Mouse (Mus musculus) thymus, adult 18-20 months (tissue): Measurements from ENCODE around the gene Unc45b.

Source experiments
- DNase-seq, 2 experiments: peaks; one replicate each; pipeline ENCODE4 v3.0.0; 2022; ENCODE audit warnings: mixed read lengths in 2 of 2

Gene Unc45b

GRCm38 (mm10) chr11:82910250-82910649 is at the start of gene Unc45b:
Unc45b (plus strand) TSS chr11:82910550.
- no peak for DNase-seq

GRCm38 (mm10) chr11:82860759-82861158 is 49.6 kb upstream of the Unc45b start:
- DNase-seq = no peak

GRCm38 (mm10) chr11:82861558-82861957 is 48.8 kb upstream of the Unc45b start:
- no peak for DNase-seq

- DNase-seq = no peak
Measured at GRCm38 (mm10) chr11:82862638-82863037, 47.7 kb upstream of the Unc45b start.

- no peak for DNase-seq
Measured at GRCm38 (mm10) chr11:82863059-82863458, 47.3 kb upstream of the Unc45b start.

DNA sequence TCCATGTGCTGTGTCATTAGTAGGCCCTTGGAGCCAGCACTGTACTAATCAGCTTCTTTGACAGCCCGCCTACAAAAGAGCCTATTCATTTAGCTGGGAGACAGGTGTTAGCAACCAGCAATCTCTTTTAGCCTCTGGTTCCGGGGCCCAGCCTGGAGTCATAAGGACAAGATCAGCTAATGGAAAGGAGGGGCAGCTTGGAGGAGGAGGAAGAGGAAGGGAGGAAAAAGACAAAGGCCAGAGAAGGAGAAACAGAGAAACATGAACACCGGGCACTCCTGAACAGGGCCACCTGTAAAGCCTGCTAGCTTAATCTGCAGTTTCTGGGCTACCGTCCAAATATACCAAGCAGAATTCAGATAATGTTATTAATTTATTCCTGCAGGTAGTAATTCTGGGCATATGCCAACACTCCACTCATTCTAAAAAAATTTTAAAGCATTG is 46.8 kb upstream of the Unc45b start:
- no peak for DNase-seq

DNA sequence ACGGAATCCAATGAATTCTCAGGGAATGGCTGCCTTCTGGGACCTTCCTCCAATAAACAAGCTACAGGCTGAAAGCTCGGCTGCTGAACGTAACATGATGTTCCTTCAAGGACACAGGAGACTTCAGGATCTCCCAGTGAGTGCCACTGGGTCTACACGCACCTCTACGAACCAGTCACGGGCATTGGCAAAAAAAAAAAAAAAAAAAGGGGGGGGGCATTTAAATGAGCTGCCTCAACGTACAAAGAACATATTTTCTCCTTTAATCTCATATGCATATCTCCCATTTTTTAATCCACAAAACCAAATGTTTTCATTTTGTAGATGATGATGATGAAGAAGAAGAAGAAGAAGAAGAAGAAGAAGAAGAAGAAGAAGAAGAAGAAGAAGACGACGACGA is 44.4 kb upstream of the Unc45b start:
- DNase-seq = no peak

GRCm38 (mm10) chr11:82866850-82867564 is 43.3 kb upstream of the Unc45b start:
- no peak for DNase-seq

- no peak for DNase-seq
Measured at GRCm38 (mm10) chr11:82867956-82868355, 42.4 kb upstream of the Unc45b start.

DNA sequence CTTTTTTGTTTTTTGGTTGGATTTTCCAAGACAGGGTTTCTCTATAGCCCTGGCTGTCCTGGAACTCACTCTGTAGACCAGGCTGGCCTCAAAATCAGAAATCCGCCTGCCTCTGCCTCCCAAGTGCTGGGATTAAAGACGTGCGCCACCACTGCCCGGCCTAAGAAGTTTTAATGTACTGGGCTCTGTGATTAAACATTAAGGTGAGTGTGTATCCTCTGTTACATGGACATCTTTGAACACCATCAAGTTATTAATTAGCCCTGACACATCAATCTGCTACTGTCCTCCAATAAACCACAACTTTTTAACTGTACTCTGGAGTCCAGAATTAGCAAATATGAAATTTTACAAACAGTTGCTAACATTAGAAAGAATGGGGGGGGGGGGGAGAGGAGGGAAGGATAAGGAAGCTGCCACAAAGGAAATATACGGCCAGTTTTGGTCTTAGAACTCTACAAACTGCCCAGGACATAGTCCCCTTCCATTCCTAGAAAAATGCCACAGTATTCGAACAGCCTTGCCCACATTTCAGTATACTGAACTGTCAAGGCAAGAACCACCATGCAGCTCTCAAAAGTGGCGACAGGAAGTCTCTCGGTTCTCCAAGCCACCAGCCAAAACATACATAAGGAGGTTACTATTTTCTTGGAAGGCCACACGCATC is 40.7 kb upstream of the Unc45b start:
- DNase-seq = no peak

- peak; percentile 18 to 50 for DNase-seq
Measured at GRCm38 (mm10) chr11:82870173-82871030, 39.9 kb upstream of the Unc45b start.

DNA sequence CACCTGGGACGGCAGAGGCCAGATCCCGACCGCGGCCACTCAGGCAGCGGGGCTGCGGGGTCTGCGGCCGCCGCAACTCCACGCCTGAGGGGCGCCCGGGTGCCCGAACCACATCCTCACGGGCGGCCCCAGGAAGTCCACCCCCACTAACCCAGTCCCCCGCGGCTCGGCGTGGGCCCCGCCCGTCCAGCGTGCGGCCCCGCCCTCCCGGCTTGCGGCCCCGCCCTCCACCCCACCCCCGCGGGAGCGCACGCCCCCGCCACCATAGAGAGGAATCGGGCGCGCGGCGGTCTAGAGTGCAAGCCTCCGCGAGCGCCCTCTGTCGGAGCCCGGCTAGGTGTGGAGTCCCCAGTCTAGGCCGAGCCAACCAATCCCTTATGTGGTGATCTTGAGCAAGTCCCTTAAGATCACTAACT is 39.3 kb upstream of the Unc45b start, which contains the start of gene Rffl:
TSS of gene Rffl (minus strand) at position 180 of the 416 bp plus-strand sequence.
- peak; percentile 82 to 83 for DNase-seq

- no peak for DNase-seq
Measured at GRCm38 (mm10) chr11:82874924-82875323, 35.4 kb upstream of the Unc45b start.

- DNase-seq = no peak
Measured at GRCm38 (mm10) chr11:82875631-82876030, 34.7 kb upstream of the Unc45b start.

- DNase-seq = no peak
Measured at GRCm38 (mm10) chr11:82877726-82878344, 32.5 kb upstream of the Unc45b start.

- DNase-seq = no peak
Measured at GRCm38 (mm10) chr11:82883180-82883579, 27.2 kb upstream of the Unc45b start.

- no peak for DNase-seq
Measured at GRCm38 (mm10) chr11:82886559-82886958, 23.8 kb upstream of the Unc45b start.

GRCm38 (mm10) chr11:82888491-82888946 is 21.8 kb upstream of the Unc45b start:
- DNase-seq = no peak

DNA sequence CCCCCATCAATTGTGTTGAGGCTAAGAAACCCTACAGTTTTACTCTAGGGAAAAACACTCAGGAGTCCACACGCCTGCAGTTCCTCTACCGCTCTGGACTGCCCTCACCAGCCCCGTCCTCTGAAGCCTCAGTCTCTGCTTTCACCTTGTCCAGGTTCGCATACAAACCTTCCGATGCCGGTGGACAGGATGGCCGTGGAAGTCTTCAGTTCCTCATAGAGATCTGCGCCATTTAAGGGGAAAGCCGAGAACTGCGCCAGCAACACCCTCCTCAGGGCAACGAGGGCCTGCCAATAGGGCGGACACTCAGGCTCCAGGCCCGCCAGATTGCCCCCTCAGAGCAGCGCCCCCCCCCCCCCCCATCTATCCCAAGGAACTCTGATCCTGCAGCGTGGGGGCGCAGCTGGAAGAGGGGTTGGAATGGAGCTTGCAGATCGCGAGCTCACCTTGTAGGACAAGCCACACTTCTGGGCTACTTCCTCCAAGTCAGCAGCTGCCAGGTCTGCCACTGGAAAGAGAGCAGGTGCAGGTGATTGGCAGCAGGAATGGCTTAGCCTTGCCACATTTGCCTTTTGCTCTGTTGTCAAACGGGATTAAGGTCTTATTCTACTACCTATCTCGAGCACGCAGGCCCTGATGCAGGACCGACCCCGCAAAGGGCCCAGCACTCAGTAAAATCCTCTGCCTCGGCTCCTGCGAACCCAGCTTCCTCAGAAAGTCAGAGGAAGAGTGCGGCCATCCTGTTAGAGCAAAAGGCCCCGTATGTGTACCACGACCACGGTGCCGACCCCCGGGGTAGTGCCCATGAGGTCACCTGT is 20.6 kb upstream of the Unc45b start:
- DNase-seq = peak in 1 of 2 experiments; percentile 26

DNA sequence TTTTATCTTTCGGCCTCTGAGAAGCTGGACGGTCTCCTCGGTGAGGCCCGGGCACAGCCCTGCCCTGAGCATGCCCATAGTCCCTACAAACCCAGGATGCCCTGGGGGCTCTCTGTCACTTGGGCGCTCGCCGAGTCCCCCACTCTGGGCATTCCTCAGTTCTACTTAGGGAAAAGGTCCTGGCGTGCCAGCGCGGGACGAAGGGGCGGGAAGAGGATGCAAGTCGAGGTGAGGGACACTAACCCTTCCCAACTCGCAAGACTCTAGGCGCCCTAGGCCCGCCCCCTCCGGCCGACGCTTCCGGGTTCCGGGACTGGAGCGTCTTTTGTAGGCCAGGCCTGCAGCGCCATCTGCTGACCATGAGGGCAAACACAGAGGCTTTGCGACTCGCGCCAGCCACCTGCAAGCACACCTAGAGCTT is 20.0 kb upstream of the Unc45b start, which contains the start of gene Rad51d:
TSS of gene Rad51d (minus strand) at position 273 of the 421 bp plus-strand sequence.
- DNase-seq = peak; percentile 88 to 90

- peak; percentile 32 to 45 for DNase-seq
Measured at GRCm38 (mm10) chr11:82891936-82892335, 18.4 kb upstream of the Unc45b start, which contains the start of gene Fndc8. Fndc8 (plus strand) TSS chr11:82892124.
